Mouse (Mus musculus): Measurements from ENCODE around the gene Nkx2-2. TPM values are rescaled to one million over a fixed set of nuclear protein-coding genes. Genes with fewer than 3 reads are reported as not detected.

Gene Nkx2-2
- not detected for polyA plus RNA-seq (2017; shearing (Covaris generic))

GRCm38 (mm10) chr2:147193271-147194255 lies at the start of gene Nkx2-2:
Gene Nkx2-2 (minus strand): TSS chr2:147194243.

Other genes starting within 250 kb of the Nkx2-2 start
- 171 TPM for gene Xrn2, start 181.2 kb downstream of the Nkx2-2 start, polyA plus RNA-seq (2017; shearing (Covaris generic))
- not detected for gene Nkx2-4, start 108.8 kb downstream of the Nkx2-2 start, polyA plus RNA-seq (2017; shearing (Covaris generic))
- gene Pax1, start 167.7 kb upstream of the Nkx2-2 start, polyA plus RNA-seq (2017; shearing (Covaris generic)): not detected